Comparison of ENCODE assay signal across 19 mouse cellular contexts in the genomic region with DNA sequence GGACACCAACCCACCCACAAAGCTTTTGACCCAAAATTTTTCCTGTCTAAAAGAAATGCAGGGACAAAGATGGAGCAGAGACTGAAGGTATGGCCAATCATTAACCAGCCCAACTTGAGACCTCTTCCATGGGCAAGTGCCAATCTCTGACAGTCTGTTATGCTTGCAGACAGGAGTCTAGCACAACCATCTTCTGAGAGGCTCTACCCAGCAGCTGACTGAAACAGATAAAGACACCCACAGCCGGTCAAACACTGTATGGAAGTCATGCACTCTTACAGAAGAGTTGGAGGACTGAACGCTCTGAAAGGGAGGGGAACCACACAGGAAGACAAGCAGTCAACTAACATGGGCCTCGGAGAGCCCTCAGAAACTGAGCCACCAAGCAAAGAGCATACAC. TPM values are rescaled to one million over a fixed set of nuclear protein-coding genes. Genes with fewer than 3 reads are reported as not detected.
DNase-seq lines count a peak whose midpoint lies in the region; ATAC-seq and TF ChIP-seq lines count a peak whose summit lies in the region.
"Had no signal": no experiment of that assay in that cellular context is flagged by ENCODE, and none has a peak within 500 bp of the region (broad histone marks: within the 10 kb centered on the region; RNA-seq: fewer than 3 reads in every experiment).

No protein-coding gene starts in this region.

- peak; percentile 3 for DNase-seq in kidney, adult 18-20 months
- no peak for DNase-seq in kidney, postnatal 10 days
- no peak for DNase-seq in G1E (ENCODE audit: low spot score)
- no peak for DNase-seq in heart, adult 9 months (ENCODE audit: low spot score in 2 of 2)
- no peak for DNase-seq in left cerebral cortex, postnatal 10 days (ENCODE audit: extremely low spot score in 1 of 2, low spot score in 2 of 2)
- DNase-seq: adrenal gland, postnatal 36 days; cerebellum, adult 9-11 months; gastrocnemius, postnatal 14 days; heart, postnatal 10 days; thymus, postnatal 14 days had no signal

- H3K4me1 ChIP-seq in G1E (ENCODE audit: insufficient read depth, low read depth, low read length), result peaks cover 73% of the 10 kb centered on the region
- H3K4me1 ChIP-seq: heart, embryonic 10.5 days; hindbrain, embryonic 12.5 days; limb, embryonic 10.5 days; lung, embryonic 15.5 days had no signal

- H3K36me3 ChIP-seq in G1E (replicated peaks), result peaks cover 7% of the 10 kb centered on the region
- H3K36me3 ChIP-seq: heart, embryonic 10.5 days; hindbrain, embryonic 12.5 days; limb, embryonic 10.5 days; lung, embryonic 15.5 days had no signal

- H3K27me3 ChIP-seq in G1E (ENCODE audit: insufficient read depth, low read length), result no peaks in the 10 kb centered on the region
- H3K27me3 ChIP-seq: CH12.LX; hindbrain, embryonic 12.5 days; lung, embryonic 15.5 days had no signal

- H3K9me3 ChIP-seq in G1E (replicated peaks), result no peaks in the 10 kb centered on the region
- H3K9me3 ChIP-seq: heart, embryonic 10.5 days; hindbrain, embryonic 12.5 days; limb, embryonic 10.5 days; lung, embryonic 15.5 days had no signal

- no peak for TF ChIP-seq CTCF in G1E (IDR thresholded peaks at IDR 0.05; ENCODE audit: low read depth, low read length)

- peak; percentile 57 for ATAC-seq in G1E (ENCODE audit: extremely low read depth, insufficient number of reproducible peaks, low FRiP score, poor library complexity, severe bottlenecking)
- ATAC-seq in erythroid progenitor cell, adult 5-6 weeks (replicated peaks; ENCODE audit: low FRiP score, poor library complexity, severe bottlenecking), result peak; percentile 76
- peak; percentile 51 for ATAC-seq in megakaryocyte progenitor cell, adult 5-6 weeks (replicated peaks; ENCODE audit: poor library complexity)

- intact Hi-C loops in left cerebral cortex, postnatal 10 days (cut with DNase I), result no loop called here

- no peak overlapping the region; the same call in 1 of the 2 replicates for H3K4me3 ChIP-seq in G1E (ENCODE audit: low read depth, low read length)
- H3K4me3 ChIP-seq: heart, embryonic 10.5 days; hindbrain, embryonic 12.5 days; layer of hippocampus, adult 2 months; limb, embryonic 10.5 days; lung, embryonic 15.5 days had no signal

RNA-seq across cellular contexts. Expression of gene Gda, which starts 36.7 kb away (rescaled TPM):
- total RNA-seq in G1E (2014; fragmentation: Nextera tagmentation) (16.6 and 21.0 TPM in 2 replicates), G1E (2017) (4.9 and 6.0 TPM in 2 replicates)
- 1.2 and 1.7 TPM in 2 replicates for polyA plus RNA-seq in G1E (2012)
- total RNA-seq in erythroid progenitor cell, adult 5-6 weeks (2015; ENCODE audit: low replicate concordance), result 60.9 and 78.0 TPM in 2 replicates
- 103 and 106 TPM in 2 replicates for total RNA-seq in erythroid progenitor cell, adult 5-6 weeks (2017; ENCODE audit: low replicate concordance)
- total RNA-seq in megakaryocyte progenitor cell, adult 5-6 weeks (2015), result 72.8 and 84.6 TPM in 2 replicates
- total RNA-seq in megakaryocyte progenitor cell, adult 5-6 weeks (2017), result 96.6 and 99.5 TPM in 2 replicates
- 100 to 1,000 TPM; 250 to 256 TPM for total RNA-seq in left cerebral cortex, postnatal 10 days (2021)
- total RNA-seq: CH12.LX had no signal
- polyA plus RNA-seq: forebrain, embryonic 11.5 days; limb, embryonic 10.5 days had no signal
